Mouse (Mus musculus) lung, postnatal 14 days (tissue): ENCODE measurements around the gene Rere.
"Not testable (repeated sequence)": the region's sequence is repeated elsewhere in the genome, so short reads cannot be mapped to it uniquely, and the experiment has no call there.

Source experiments
- DNase-seq: peaks from one replicate; pipeline ENCODE4 v3.0.0; 2021

Rere gene

DNA sequence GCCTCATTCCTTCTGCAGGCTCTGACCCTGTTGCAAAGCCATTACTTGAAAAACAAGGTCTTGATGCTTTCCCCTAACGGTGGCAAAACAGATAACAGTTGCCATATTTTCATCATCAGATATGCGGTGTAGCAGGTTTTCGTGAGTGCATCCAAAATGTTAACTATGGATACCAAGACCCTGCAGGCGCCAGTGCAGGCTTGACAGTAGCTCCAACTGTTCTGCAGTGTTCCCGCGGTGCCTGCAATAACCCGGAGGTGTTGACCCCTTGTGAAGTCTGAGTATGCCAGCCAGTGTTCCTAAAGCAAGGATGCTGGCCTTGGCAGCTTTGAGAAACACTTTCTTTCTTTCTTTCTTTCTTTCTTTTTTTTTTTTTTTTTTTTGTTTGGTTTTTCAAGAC is 26.3 kb upstream of the Rere start:
- no peak for DNase-seq

DNA sequence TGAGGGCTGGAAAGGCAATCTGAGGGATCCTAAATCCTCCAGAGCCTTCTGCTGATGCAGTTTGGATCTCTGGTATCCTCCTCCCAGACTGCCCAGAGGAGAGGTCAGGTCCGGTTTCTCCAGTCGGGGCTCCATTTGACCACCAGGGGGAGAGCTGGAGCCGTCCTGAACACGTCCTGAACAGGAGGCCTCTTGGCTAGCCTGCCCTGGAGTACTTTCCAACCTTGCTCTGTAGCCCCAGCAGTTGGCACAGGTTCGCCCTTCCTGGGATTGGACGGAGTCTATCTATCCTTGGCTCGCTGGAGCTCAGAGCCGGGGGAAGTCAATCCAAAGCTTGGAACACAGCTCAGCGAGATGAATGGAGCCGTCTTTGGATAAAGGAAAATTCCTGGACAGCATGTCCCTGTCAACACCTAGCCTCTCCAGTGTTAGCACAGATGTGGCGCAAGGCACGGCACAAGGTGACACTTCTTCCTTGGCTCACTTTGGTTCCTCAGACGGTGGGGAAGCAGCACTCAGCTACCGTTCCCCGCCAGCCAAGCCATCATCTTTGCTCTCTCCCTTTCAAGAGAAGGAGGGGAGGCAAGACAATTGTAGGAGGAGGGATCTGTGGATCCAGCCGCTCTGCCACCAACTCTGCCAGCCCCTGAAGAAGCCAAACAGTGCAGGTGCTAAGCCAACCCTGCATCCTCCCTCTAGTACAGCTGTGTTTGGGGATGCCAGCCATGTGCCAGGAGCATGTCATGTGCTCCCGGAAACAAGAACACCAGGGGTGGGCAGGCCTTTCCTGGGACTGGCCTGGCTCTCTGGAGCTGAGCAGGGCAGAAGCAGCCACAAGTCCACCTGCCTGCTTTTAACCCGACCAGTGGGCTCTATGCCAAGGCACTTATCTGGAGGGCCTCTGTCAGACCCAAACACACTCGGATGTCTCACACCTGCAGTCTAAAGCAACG is 23.9 kb upstream of the Rere start:
- DNase-seq, result peak; percentile 94

DNA sequence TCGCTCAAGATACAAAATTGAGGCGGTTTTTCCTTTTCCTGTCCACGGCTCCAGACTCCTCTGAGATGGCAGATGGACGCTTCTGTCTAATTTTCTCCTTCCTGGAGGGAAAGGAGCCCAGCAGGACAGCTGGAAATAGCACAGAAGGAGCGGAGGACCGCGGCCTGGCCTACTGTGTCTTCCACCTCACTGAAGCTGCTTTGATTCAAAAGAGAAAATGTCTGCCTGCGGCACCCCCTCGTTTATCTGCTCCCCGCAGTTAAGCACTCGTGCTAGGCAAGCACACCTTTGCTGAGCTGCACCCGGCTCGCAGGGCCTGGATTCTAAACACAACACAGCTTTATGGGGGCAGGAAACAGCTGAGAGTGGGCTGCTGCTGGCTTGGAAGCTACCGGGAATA is 23.1 kb upstream of the Rere start:
- no peak for DNase-seq

DNA sequence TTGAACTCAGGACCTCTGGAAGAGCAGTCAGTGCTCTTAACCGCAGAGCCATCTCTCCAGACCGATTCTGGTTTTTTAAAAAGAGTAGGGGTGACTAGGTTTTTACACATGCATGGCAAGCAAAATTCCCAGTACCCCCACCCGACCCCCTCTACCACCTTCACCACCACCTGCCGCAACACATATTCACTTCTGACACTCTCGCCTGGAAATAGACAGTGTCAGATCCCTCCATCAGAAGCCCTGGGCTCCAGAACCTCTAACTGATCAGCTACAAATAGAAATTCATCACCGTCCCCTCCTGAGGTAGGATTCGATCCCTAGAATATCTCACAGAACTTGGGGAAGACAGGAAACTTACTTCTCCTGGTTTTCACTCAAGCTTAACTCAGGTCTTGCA is 21.9 kb upstream of the Rere start:
- DNase-seq, result no peak

DNA sequence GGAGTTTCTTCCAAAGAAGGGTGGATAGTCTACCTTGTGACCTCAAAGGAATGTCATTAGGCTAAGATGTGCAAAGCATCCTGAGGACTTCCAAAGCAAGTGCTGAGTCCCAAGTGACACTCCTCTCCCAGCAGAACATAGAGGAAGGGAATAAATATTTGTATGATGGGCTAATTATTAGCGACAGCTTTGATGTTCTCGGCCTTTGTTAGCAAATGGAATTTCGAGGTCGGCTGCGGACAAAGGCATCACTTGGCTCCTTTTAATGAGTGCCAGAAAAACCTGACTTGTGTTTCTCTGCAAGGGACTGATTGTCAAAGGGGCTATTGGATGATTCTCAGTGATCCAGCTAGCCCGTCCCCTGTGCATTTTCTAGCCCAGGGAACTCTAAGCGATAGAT is 21.3 kb upstream of the Rere start:
- DNase-seq, result no peak

DNA sequence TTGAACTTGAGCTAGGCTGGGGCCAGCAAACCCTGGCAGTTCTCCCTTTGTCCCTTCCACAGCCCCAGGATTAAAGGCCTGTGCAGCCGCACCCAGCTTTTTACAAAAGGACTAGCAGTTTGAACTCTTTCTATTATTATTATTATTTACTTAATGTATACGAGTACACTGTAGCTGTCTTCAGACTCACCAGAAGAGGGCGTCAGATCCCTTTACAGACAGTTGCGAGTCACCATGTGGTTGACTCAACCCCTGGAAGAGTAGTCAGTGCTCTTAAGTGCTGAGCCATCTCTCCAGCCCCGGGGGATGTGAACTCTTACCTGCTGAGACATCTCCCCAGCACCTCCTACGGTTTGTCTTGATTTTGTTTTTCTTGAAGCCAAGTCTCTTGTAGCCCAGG is 20.7 kb upstream of the Rere start:
- DNase-seq, result no peak

DNA sequence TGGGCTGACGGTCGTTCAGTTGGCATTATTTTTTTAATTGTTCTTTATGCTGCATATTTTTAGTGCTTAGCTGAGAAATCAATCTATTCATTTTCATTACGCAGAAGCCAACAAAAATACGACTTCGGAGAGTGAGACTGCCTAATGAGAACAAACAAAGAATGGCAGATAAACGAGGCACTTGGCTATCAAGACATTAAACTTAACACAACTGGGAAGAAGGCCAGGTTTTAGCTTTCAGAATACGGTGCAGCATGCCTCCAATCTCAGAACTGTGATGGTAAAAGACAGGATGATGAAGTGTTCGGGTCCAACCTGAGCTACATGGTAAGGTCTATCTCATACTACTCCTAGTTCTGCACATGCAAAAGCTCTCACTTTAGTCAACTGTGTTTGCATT is 19.1 kb upstream of the Rere start:
- no peak for DNase-seq

DNA sequence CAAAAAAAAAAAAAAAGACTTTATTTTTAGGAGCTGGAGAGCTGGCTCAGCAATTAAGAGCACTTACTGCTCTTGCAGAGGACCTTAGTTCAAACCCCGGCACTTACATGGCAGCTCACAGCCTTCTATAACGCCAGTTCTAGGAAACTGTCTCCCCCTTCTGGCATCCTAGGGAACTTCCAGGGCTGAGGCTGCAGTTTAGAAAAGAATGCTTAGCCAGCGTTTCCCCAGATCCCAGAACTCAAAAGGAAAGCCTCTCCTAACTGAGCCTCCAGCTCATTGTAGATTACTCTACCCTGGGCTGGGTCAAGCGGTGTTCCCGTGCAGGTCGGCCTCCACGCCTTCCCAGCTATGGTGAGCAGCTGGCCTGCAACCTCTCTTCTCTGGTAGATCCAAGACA is 16.5 kb upstream of the Rere start:
- DNase-seq, result peak; percentile 50

DNA sequence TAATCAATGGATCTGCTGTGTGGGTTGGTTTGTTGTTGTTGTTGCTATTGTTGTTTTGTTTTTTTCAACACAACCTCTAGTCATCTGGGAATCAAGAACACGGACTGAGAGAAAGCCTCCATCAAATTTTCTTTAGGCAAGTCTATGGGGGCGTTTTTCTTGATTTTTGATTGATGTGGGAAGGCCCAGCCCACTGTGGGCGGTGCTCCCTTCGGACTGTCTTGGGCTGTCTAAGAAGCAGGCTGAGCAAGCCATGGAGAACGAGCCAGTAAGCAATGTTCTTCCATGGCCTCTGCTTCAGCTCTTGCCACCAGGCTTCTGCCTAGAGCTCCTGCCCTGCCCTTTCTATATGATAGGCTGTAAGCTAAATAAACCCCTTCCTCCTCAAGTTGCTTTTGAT is 16.0 kb upstream of the Rere start:
- DNase-seq, result no peak

DNA sequence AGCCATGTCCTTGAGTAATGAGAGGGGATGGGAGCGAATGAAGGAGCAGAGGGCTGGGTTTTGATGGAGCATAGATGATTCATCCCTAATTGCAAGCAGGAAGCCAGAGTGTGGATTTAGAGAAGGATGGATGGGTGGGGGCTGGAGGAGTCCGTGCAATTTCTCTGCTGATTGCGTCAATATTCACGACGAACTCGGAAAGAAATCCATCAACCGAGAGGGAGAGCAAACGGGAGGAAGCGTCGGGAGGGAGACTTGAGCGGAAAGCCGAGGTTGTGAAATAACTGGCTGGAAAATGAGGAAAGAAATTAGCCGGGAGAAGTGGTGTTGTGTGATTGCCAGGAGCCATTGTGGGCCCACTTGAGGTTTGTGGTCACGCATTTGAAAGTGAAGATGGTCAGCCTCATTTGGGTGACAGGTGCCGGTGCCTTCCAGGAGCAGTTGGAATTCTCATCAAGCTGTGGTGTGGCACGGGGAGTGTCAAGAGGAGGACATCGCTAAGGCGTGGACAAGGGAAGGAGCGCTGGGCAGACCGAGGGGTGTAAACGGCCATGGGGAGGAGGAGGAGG is 14.7 kb upstream of the Rere start:
- peak; percentile 56 for DNase-seq

DNA sequence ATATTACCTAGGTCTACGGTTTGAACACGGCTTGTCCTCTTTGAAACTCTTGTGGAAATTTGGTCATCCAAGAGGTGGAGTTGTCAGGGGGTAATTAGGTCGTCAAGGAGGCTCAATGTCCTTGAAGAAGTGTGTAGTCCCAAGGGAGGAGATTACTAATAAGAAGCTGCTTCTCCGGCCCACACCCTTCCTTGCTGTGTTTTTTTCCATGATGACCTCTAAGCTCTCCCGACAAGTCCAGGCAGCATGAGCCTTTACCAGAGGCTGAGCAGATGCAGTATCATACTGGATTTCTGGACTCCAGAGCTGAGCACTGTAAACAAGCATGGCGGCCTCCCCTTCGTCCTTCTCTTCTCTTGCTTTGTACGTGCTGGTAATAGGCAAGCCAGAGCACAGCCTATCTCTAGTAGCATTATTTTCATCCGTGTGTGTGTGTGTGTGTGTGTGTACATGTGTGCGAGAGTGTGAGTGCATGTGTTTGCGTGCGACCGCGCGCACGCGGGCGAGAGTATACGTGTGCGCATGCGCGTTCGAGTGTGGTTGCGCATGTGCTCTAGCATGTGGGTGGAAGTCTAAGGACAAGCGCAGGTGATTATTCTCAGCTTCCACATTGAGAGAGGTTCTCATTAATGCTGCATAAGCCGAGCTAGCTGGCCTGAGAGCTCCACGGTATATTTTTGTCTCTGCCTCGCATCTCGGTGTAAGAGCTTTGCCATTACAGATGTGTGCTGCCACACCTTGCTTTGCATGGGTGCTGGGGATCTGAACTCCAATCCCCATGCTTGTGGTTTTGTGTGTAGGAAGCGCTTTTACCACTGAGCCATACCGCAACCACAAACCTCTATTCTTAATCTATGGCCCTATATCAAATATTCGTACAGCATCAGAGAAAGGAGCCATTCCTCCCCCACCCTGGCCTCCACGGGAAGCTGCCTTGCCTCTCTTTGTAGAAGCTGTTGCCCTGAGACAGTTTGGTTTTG is 12.5 kb upstream of the Rere start:
- no peak for DNase-seq

DNA sequence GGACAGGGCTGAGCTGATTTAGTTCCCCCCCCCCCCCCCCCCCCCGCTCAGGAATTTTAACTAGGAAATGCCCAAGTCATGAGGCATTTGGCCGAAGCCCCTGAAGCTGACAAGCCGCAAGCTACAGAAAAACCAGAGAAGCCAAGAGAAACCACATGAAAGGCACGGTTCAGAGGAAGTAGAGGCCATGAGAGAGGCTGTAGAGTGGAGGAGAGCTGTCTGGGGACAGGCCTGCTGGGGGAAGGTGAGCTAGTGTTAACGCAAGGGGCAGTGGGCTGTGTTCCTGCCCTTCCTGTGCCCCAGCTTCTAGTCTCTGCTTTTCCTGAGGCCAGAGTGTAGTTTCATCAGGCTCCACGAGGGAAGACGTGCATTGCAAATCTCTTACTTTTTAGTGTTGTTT is 11.8 kb upstream of the Rere start:
- no peak for DNase-seq

DNA sequence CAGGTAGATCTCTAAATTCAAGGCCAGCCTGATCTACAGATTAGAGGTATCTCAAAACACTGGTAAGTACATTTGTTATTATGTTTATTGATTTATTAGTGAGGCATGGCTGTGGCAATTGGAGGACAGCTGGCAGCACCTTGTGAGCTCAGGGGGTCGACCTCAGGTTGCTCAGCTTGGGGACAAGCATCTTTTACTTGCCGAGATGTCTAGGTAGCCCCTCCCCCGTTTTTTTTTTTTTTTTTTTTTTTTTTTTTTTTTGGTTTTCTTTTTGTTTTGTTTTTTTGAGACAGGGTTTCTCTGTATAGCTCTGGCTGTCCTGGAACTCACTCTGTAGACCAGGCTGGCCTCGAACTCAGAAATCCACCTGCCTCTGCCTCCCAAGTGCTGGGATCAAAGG is 10.7 kb upstream of the Rere start:
- not testable (repeated sequence) for DNase-seq

DNA sequence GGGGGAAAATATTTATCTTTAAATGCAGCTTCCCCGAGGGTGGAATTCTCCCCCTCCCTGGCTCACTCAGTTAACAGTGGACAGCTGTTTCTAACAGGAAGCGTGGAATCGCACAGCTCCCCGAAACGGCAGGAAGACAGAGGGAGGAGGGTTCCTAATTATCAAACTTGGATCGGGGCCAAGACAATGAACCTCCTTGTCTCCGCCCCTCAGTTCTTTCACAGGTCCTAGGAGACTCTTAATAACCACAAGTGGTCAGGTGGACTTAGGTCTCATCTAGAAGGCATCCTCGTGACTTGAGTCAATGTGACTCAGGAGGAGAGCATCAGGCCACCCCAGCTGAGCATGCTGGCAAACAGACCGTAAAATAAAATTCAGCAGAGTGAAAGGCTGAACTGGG is 8.7 kb upstream of the Rere start:
- peak; percentile 43 for DNase-seq

DNA sequence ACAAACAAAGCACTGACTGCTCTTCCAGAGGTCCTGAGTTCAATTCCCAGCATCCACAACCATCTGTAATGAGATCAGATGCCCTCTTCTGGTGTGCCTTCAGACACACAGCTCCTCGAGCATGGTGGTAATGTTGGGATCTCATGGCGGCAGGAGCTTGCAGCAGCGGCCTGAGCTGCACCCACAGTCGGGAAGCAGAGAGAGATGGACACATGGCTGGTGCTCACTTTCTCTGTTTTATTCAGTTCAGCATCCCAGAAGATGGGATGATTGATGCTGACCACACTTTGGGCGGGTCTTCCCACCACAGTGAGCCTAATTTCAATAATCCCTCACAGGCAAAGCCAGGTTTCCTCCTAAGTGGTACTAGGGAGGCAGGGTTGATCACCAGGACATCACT is 5.9 kb upstream of the Rere start:
- no peak for DNase-seq

DNA sequence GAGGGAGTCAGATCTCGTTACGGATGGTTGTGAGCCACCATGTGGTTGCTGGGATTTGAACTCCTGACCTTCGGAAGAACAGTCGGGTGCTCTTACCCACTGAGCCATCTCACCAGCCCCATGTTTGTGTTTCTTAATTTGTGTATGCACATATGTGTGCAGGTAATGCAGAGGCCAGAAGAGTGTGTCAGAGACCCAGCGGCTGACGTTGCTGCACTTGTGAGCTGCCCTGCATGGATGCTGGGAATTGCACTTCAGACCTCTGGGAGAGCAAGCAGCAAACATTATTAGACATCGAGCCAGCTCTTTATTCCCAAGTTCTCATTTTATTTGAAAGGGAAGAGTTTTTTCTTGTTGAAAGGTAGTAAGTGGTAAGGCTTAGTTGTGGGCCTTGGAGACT is 2.1 kb upstream of the Rere start:
- not testable (repeated sequence) for DNase-seq

DNA sequence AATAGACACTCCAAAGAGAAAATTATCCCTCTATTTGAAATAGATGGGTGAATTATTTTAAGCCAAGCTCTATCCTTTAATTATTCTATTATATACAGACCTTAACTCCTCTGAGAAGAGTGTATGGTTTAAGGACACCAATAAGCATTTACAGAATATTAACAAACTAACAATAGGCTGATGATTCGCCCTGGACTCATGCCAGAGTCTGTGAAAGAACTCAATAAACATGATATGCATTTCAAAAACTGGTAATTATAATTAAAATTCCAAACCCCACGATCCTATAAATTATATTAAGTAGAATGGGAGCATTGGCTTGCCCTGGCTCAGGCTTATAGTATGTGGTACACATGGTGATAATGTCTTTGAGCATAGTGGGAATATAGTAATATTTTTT is 1.4 kb upstream of the Rere start:
- DNase-seq, result no peak

DNA sequence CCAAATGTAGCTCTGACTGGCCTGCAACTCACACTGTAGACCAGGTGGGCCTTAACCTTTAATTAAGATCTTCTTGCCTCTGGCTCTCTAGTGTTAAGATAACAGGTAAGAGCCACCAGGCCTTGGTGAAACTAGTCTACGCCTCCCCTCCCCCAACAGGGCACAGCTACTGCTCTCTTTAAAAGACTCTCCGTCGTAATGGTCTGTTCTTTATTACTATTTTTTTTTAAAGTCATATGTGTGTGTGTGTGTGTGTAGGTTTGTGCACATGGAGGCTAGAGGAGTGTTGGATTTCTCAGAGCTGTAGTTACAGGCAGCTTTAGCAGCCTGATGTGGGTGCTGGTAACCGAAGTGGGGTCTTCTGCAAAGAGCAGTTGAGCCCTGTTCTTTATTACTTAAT is 987 bp upstream of the Rere start:
- DNase-seq, result no peak

DNA sequence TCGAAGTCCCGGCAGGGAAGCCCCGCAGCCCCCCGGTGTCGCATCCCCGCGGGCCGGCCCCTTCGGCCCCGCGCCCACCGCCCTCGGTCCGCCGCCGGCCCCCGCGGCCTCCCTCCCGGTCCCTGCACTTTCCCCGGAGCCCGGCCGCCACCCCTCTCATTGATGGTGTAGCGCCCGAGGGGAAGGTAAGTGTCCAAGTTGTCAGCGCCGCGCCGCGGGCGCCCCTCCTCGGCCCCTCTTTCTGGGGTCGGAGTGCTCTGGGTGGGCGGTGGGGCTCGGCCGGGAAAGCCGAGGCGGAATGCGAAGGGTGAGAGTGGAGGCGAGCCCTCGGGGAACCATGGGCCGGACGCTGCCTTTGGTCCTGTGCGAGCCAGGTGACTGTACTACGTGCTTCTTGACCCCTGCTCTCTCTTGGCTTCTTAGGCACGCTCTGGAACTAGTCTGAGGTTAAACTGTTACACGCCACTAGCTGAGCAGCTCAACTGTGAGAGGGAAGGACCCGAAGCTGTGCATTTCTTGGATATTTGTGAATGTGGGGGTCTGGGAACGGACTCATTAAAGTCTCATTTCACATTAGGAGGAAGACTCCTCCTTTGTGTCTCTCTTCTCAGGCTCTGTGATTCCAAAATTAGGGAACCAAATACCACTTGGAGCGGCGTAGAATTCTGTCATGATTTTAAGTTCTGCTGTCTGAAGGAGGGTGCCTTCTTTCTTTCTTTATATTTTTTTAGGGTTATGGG is 615 bp downstream of the Rere start:
- DNase-seq, result peak; percentile 42

DNA sequence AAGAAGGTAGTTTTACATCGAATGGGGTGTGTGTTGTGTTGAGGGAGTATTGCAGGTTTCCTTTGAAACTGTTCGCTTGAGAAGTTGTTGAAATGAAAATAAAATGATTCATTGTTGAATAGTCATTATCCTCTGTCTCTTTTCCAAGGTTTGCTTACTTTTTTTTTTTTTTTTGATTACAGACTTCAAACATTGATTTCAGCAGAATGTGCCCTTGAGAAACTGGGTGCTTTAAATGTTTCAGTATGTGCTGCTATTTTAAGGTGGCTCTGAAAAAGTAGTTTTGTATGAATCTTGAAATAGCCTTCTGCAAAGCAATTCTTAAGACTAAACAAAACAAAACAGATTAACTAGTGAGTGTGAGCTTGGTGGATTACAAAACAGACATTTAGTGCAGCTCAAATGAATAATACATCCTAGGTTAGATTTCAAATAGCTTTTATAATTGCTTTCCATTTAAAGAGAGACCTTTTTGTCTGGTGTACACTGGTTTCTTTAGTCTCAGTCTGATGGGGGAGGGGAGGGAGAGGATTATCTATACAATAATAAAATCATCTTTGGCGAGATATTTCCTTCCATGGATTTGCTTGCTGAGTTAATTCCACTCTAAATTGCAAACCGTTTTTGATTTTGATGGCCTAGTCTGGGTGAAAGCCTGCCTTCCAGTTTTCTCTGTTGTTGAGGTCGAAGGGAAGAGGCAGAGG is 1.3 kb downstream of the Rere start:
- DNase-seq, result no peak

DNA sequence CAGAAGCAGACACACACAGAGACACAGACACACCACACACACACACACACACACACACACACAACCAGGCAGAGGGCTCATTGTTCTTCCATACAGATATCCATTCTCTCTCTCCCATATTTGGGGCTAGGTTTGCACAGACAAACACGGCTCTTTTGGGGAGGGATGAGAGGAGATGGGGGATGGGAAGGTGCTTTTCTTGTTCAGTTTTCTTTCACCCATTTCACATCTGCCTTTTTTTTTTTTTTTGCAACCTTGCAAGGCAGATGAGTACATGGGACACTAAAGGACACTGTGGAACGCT is 1.8 kb downstream of the Rere start:
- no peak for DNase-seq

DNA sequence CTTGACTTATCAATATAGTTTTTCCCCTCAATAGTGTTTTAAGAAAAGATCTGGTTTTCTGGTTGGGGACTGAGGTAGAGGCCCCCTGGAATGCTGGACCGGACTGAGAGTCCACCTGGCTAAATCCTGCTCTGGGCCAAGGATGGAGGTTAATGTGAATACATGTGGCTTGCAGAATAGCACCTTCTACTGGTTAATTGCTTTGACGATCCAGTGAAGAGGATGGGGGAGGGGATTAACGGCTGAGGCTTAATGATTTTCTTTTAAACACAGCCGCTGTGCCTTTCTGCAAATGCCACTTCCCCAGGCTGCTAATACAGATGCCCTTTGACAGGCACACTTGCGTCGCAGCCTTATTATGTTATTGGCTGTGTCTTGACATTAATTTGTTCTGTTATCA is 2.5 kb downstream of the Rere start:
- peak; percentile 16 for DNase-seq
